Mouse (Mus musculus): Measurements from ENCODE around the gene Pdk1. TPM values are rescaled to one million over a fixed set of nuclear protein-coding genes. Genes with fewer than 3 reads are reported as not detected.
"Not testable (repeated sequence)": the region's sequence is repeated elsewhere in the genome, so short reads cannot be mapped to it uniquely, and the experiment has no call there.

Pdk1 gene
- polyA plus RNA-seq, 1 experiment from 2014 or later, result 118 TPM

- Histone ChIP-seq H3K36me3 (ENCODE audit: control insufficient read depth, insufficient read depth) (peaks cover 24% of the 10 kb centered on the region), H3K27me3 (ENCODE audit: control insufficient read depth, insufficient read depth, low read length) (no peaks in the 10 kb centered on the region), H3K9ac (ENCODE audit: low read length) (no peak overlapping the region), H3K27ac (ENCODE audit: low read length) (no peak overlapping the region), H3K4me1 (ENCODE audit: control insufficient read depth, insufficient read depth, low read length) (peaks cover 10% of the 10 kb centered on the region; the same call in 1 of the 2 replicates), H3K9me3 (replicated peaks; ENCODE audit: control insufficient read depth, low read length) (no peaks in the 10 kb centered on the region), H3K4me3 (ENCODE audit: low read length) (no peak overlapping the region), H3K4me2 (ENCODE audit: low read depth, low read length) (no peak overlapping the region)
- ATAC-seq (replicated peaks; ENCODE audit: extremely low read depth, insufficient read depth, low FRiP score), result no peak; the same call in 1 of the 2 replicates
- 54% methylated on average over 15 of the region's 15 CpGs for WGBS
These were observed 26.9 kb downstream of the Pdk1 start for GRCm38 (mm10) chr2:71899886-71900285.

DNA sequence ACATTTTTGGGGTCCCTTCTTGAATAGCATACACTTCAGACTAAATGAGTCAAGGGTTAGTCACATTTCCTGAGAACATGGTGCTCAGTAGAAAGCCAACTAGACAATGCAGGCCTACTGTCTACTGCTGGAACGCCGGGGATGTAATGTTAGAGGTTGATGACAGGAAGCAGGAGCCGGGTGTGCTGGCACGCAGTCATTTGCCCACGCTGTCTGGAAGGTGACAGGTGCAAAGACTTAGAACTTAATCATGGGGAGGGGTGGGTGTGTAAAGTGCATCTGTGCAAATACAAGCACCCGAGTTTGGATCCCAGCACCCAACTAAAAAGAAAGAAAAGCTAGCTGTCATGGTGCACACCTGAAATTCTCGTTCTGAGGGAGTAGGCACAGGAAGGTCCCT, 32.1 kb downstream of the Pdk1 start:
- Histone ChIP-seq H3K4me2 (ENCODE audit: low read depth, low read length) (no peak overlapping the region), H3K9me3 (replicated peaks; ENCODE audit: control insufficient read depth, low read length) (no peaks in the 10 kb centered on the region), H3K36me3 (ENCODE audit: control insufficient read depth, insufficient read depth) (peaks cover 7% of the 10 kb centered on the region), H3K27ac (ENCODE audit: low read length) (no peak overlapping the region), H3K9ac (ENCODE audit: low read length) (no peak overlapping the region), H3K4me1 (ENCODE audit: control insufficient read depth, insufficient read depth, low read length) (peaks cover 5% of the 10 kb centered on the region; the same call in 1 of the 2 replicates), H3K27me3 (ENCODE audit: control insufficient read depth, insufficient read depth, low read length) (no peaks in the 10 kb centered on the region), H3K4me3 (ENCODE audit: low read length) (no peak overlapping the region)
- 78% methylated on average over 7 of the region's 7 CpGs for WGBS
- ATAC-seq (replicated peaks; ENCODE audit: extremely low read depth, insufficient read depth, low FRiP score), result no peak

GRCm38 (mm10) chr2:71906356-71906755, 33.3 kb downstream of the Pdk1 start:
- WGBS, result 93% methylated on average over 8 of the region's 8 CpGs
- ATAC-seq (replicated peaks; ENCODE audit: extremely low read depth, insufficient read depth, low FRiP score); H3K4me3 ChIP-seq (ENCODE audit: low read length); H3K4me2 ChIP-seq (ENCODE audit: low read depth, low read length); H3K4me1 ChIP-seq (ENCODE audit: control insufficient read depth, insufficient read depth, low read length); H3K27me3 ChIP-seq (ENCODE audit: control insufficient read depth, insufficient read depth, low read length); H3K9me3 ChIP-seq (replicated peaks; ENCODE audit: control insufficient read depth, low read length); H3K27ac ChIP-seq (ENCODE audit: low read length); H3K36me3 ChIP-seq (ENCODE audit: control insufficient read depth, insufficient read depth); H3K9ac ChIP-seq (ENCODE audit: low read length): not testable (repeated sequence)

- Histone ChIP-seq H3K9ac (ENCODE audit: low read length) (no peak overlapping the region), H3K4me3 (ENCODE audit: low read length) (no peak overlapping the region), H3K27me3 (ENCODE audit: control insufficient read depth, insufficient read depth, low read length) (no peaks in the 10 kb centered on the region), H3K4me1 (ENCODE audit: control insufficient read depth, insufficient read depth, low read length) (no peaks in the 10 kb centered on the region), H3K27ac (ENCODE audit: low read length) (no peak overlapping the region), H3K36me3 (ENCODE audit: control insufficient read depth, insufficient read depth) (no peaks in the 10 kb centered on the region), H3K4me2 (ENCODE audit: low read depth, low read length) (no peak overlapping the region), H3K9me3 (replicated peaks; ENCODE audit: control insufficient read depth, low read length) (no peaks in the 10 kb centered on the region)
- 60% methylated on average over 10 of the region's 10 CpGs for WGBS
- no peak for ATAC-seq (replicated peaks; ENCODE audit: extremely low read depth, insufficient read depth, low FRiP score)
These were observed 40.9 kb downstream of the Pdk1 start for GRCm38 (mm10) chr2:71913911-71914310.

GRCm38 (mm10) chr2:71919227-71919647, 46.2 kb downstream of the Pdk1 start:
- 51% methylated on average over 11 of the region's 11 CpGs for WGBS
- Histone ChIP-seq H3K4me1 (ENCODE audit: control insufficient read depth, insufficient read depth, low read length) (no peaks in the 10 kb centered on the region), H3K36me3 (ENCODE audit: control insufficient read depth, insufficient read depth) (no peaks in the 10 kb centered on the region), H3K9ac (ENCODE audit: low read length) (no peak overlapping the region), H3K4me2 (ENCODE audit: low read depth, low read length) (no peak overlapping the region), H3K27me3 (ENCODE audit: control insufficient read depth, insufficient read depth, low read length) (no peaks in the 10 kb centered on the region), H3K27ac (ENCODE audit: low read length) (no peak overlapping the region), H3K9me3 (replicated peaks; ENCODE audit: control insufficient read depth, low read length) (no peaks in the 10 kb centered on the region), H3K4me3 (ENCODE audit: low read length) (no peak overlapping the region)
- no peak for ATAC-seq (replicated peaks; ENCODE audit: extremely low read depth, insufficient read depth, low FRiP score)

DNA sequence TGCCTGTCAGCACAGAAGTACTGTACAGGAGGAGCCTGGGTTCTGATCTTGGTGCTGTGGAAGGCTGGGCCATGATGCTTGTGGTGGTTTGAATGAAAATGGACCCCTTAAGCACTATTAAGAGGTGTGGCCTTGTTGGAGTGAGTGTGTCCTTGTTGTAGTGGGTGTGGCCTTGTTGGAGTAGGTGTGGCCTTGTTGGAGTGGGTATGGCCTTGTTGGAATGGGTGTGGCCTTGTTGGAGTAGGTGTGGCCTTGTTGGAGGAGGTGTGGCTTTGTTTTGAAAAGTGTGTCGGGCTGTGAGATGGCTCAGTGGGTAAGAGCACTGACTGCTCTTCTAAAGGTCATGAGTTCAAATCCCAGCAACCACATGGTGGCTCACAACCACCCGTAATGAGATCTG, 51.9 kb downstream of the Pdk1 start:
- H3K9me3 ChIP-seq (replicated peaks; ENCODE audit: control insufficient read depth, low read length); H3K4me2 ChIP-seq (ENCODE audit: low read depth, low read length); H3K9ac ChIP-seq (ENCODE audit: low read length); H3K4me3 ChIP-seq (ENCODE audit: low read length); H3K36me3 ChIP-seq (ENCODE audit: control insufficient read depth, insufficient read depth); H3K4me1 ChIP-seq (ENCODE audit: control insufficient read depth, insufficient read depth, low read length); ATAC-seq (replicated peaks; ENCODE audit: extremely low read depth, insufficient read depth, low FRiP score); H3K27me3 ChIP-seq (ENCODE audit: control insufficient read depth, insufficient read depth, low read length); H3K27ac ChIP-seq (ENCODE audit: low read length): not testable (repeated sequence)
- 97% methylated on average over 2 of the region's 2 CpGs for WGBS

- Histone ChIP-seq H3K27ac (ENCODE audit: low read length) (no peak overlapping the region), H3K4me3 (ENCODE audit: low read length) (no peak overlapping the region), H3K9me3 (replicated peaks; ENCODE audit: control insufficient read depth, low read length) (no peaks in the 10 kb centered on the region), H3K4me2 (ENCODE audit: low read depth, low read length) (no peak overlapping the region), H3K4me1 (ENCODE audit: control insufficient read depth, insufficient read depth, low read length) (0 out of 2 replicates have a peak, but pooled peaks cover 2% of the 10 kb centered on the region), H3K27me3 (ENCODE audit: control insufficient read depth, insufficient read depth, low read length) (no peaks in the 10 kb centered on the region), H3K36me3 (ENCODE audit: control insufficient read depth, insufficient read depth) (no peaks in the 10 kb centered on the region), H3K9ac (ENCODE audit: low read length) (no peak overlapping the region)
- 88% methylated on average over 8 of the region's 8 CpGs for WGBS
- no peak for ATAC-seq (replicated peaks; ENCODE audit: extremely low read depth, insufficient read depth, low FRiP score)
These were observed 61.0 kb downstream of the Pdk1 start for GRCm38 (mm10) chr2:71934046-71934445.

- H3K36me3 ChIP-seq (ENCODE audit: control insufficient read depth, insufficient read depth), result no peaks in the 10 kb centered on the region
- no peak overlapping the region for H3K27ac ChIP-seq (ENCODE audit: low read length)
- H3K9me3 ChIP-seq (replicated peaks; ENCODE audit: control insufficient read depth, low read length), result no peaks in the 10 kb centered on the region
- 89% methylated on average over 1 of the region's 1 CpGs for WGBS
- H3K4me1 ChIP-seq (ENCODE audit: control insufficient read depth, insufficient read depth, low read length), result 0 out of 2 replicates have a peak, but pooled peaks cover 2% of the 10 kb centered on the region
- H3K27me3 ChIP-seq (ENCODE audit: control insufficient read depth, insufficient read depth, low read length), result no peaks in the 10 kb centered on the region
- no peak overlapping the region for H3K4me2 ChIP-seq (ENCODE audit: low read depth, low read length)
- no peak for ATAC-seq (replicated peaks; ENCODE audit: extremely low read depth, insufficient read depth, low FRiP score)
- H3K9ac ChIP-seq (ENCODE audit: low read length), result no peak overlapping the region
- H3K4me3 ChIP-seq (ENCODE audit: low read length), result no peak overlapping the region
These were observed 63.7 kb downstream of the Pdk1 start for GRCm38 (mm10) chr2:71936711-71937110.

- Histone ChIP-seq H3K27me3 (ENCODE audit: control insufficient read depth, insufficient read depth, low read length) (no peaks in the 10 kb centered on the region), H3K9ac (ENCODE audit: low read length) (no peak overlapping the region), H3K4me3 (ENCODE audit: low read length) (no peak overlapping the region), H3K9me3 (replicated peaks; ENCODE audit: control insufficient read depth, low read length) (no peaks in the 10 kb centered on the region), H3K4me2 (ENCODE audit: low read depth, low read length) (no peak overlapping the region), H3K27ac (ENCODE audit: low read length) (no peak overlapping the region), H3K36me3 (ENCODE audit: control insufficient read depth, insufficient read depth) (no peaks in the 10 kb centered on the region), H3K4me1 (ENCODE audit: control insufficient read depth, insufficient read depth, low read length) (0 out of 2 replicates have a peak, but pooled peaks cover 2% of the 10 kb centered on the region)
- no peak for ATAC-seq (replicated peaks; ENCODE audit: extremely low read depth, insufficient read depth, low FRiP score)
- 90% methylated on average over 3 of the region's 3 CpGs for WGBS
These were observed 64.8 kb downstream of the Pdk1 start for GRCm38 (mm10) chr2:71937649-71938308.
